Mouse (Mus musculus): ENCODE results near the gene Gtf2i. TPM values are rescaled to one million over a fixed set of nuclear protein-coding genes. Genes with fewer than 3 reads are reported as not detected.
A peak's percentile ranks its signal among the peaks of the same experiment; 100 is the strongest.
"Not testable (repeated sequence)": the region's sequence is repeated elsewhere in the genome, so short reads cannot be mapped to it uniquely, and the experiment has no call there.

The Gtf2i gene
- total RNA-seq (2014; fragmentation: Nextera tagmentation) (176 and 183 TPM in 2 replicates), total RNA-seq (2017) (53.0 and 55.7 TPM in 2 replicates), polyA plus RNA-seq (2012) (220 and 291 TPM in 2 replicates)

DNA sequence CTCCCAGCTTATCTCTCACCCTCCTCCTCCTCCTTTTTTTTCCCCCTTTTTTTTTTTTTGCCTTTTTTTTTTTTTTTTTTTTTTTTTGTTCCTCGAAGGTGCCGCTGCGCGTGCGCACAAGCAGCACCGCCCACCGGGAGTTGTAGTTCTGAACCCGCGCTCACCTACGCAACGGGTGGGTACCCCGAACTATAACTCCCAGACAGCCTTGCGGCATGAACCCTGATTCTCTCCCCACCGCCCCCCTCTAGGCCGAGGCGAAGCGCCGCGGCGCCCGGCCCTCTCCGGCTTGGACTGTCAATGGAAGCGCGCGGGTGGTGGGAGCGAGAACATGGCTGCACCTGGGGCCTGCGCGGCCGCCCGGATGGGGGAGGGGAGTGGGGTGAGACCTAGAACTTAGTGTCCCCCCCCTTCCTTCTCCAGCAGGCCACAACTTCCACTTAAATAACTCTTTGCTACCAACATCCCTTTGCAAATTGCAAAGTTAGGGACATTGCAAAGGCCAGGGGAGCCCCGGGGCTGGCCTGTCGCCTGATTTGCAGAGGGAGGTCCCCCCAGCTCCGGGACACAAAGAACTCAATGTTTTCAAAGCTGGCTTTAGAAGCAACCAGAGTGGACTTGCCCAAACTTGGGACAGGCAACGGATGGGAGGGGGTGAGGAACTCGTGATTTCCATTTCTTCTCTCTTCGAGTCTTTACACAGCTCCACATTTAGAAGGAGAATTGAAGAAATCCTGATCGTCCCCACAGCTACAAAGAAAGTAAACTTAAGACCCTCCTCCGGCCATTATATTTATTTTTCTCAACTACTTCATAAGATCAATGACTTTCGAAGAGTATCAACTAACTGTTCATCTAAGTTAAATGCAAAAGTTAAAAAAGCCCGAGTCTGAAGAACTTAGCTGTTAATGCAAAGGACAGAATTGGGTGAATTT is at the start of gene Gtf2i:
Gene Gtf2i, minus strand, starts transcription at position 73 of the 935 bp plus-strand sequence.
- ATAC-seq (ENCODE audit: extremely low read depth, insufficient number of reproducible peaks, low FRiP score, poor library complexity, severe bottlenecking) (peak; percentile 91), DNase-seq (ENCODE audit: low spot score) (peak; percentile 87)
- Histone ChIP-seq H3K9me3 (replicated peaks) (no peaks in the 10 kb centered on the region), H3K4me1 (ENCODE audit: insufficient read depth, low read depth, low read length) (peaks cover 41% of the 10 kb centered on the region), H3K4me3 (ENCODE audit: low read depth, low read length) (peak within 1 kb of the TSS; percentile 94), H3K36me3 (replicated peaks) (peaks cover 26% of the 10 kb centered on the region), H3K27me3 (ENCODE audit: insufficient read depth, low read length) (peaks cover 3% of the 10 kb centered on the region; the same call in 1 of the 2 replicates)
- TF ChIP-seq GATA2 (IDR thresholded peaks at IDR 0.05; ENCODE audit: borderline replicate concordance, low read depth, low read length) (no peak), GATA1 (IDR thresholded peaks at IDR 0.05; ENCODE audit: borderline replicate concordance, low read length) (no peak), CTCF (IDR thresholded peaks at IDR 0.05; ENCODE audit: low read depth, low read length) (no peak), TAL1 (conservative IDR thresholded peaks at IDR 0.05; ENCODE audit: low read depth, low read length) (no peak), POLR2AphosphoS5 (IDR thresholded peaks at IDR 0.05; ENCODE audit: insufficient replicate concordance, low read depth, low read length) (no peak)

- DNase-seq (ENCODE audit: low spot score) (no peak), ATAC-seq (ENCODE audit: extremely low read depth, insufficient number of reproducible peaks, low FRiP score, poor library complexity, severe bottlenecking) (no peak)
- Histone ChIP-seq H3K36me3 (replicated peaks) (no peaks in the 10 kb centered on the region), H3K27me3 (ENCODE audit: insufficient read depth, low read length) (peaks cover 7% of the 10 kb centered on the region), H3K4me3 (ENCODE audit: low read depth, low read length) (no peak overlapping the region), H3K4me1 (ENCODE audit: insufficient read depth, low read depth, low read length) (no peaks in the 10 kb centered on the region), H3K9me3 (replicated peaks) (no peaks in the 10 kb centered on the region)
- TF ChIP-seq TAL1 (conservative IDR thresholded peaks at IDR 0.05; ENCODE audit: low read depth, low read length), result no peak
- TF ChIP-seq GATA2 (IDR thresholded peaks at IDR 0.05; ENCODE audit: borderline replicate concordance, low read depth, low read length), result no peak
- TF ChIP-seq GATA1 (IDR thresholded peaks at IDR 0.05; ENCODE audit: borderline replicate concordance, low read length), result no peak
- TF ChIP-seq POLR2AphosphoS5 (IDR thresholded peaks at IDR 0.05; ENCODE audit: insufficient replicate concordance, low read depth, low read length), result no peak
- no peak for TF ChIP-seq CTCF (IDR thresholded peaks at IDR 0.05; ENCODE audit: low read depth, low read length)
Measured at GRCm38 (mm10) chr5:134359101-134359500, 44.5 kb upstream of the Gtf2i start.

DNA sequence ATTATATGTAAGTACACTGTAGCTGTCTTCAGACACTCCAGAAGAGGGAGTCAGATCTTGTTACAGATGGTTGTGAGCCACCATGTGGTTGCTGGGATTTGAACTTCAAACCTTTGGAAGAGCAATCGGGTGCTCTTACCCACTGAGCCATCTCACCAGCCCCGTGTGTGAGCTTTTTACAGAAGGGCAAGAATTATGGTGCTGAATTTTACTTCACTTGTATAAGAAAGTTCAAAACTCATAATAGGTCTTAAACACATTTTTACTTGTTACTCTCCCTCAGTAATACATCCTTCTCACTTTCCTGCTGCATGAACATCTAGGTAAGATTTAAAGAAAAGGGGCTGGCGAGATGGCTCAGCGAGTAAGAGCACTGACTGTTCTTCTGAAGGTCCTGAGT is 40.8 kb upstream of the Gtf2i start:
- Histone ChIP-seq H3K27me3 (ENCODE audit: insufficient read depth, low read length) (peaks cover 11% of the 10 kb centered on the region), H3K4me1 (ENCODE audit: insufficient read depth, low read depth, low read length) (peaks cover 11% of the 10 kb centered on the region)
- not testable (repeated sequence) for ATAC-seq (ENCODE audit: extremely low read depth, insufficient number of reproducible peaks, low FRiP score, poor library complexity, severe bottlenecking); H3K36me3 ChIP-seq (replicated peaks); H3K4me3 ChIP-seq (ENCODE audit: low read depth, low read length); H3K9me3 ChIP-seq (replicated peaks); DNase-seq (ENCODE audit: low spot score)

- Histone ChIP-seq H3K4me1 (ENCODE audit: insufficient read depth, low read depth, low read length) (peaks cover 18% of the 10 kb centered on the region), H3K36me3 (replicated peaks) (no peaks in the 10 kb centered on the region), H3K4me3 (ENCODE audit: low read depth, low read length) (no peak overlapping the region), H3K27me3 (ENCODE audit: insufficient read depth, low read length) (peaks cover 21% of the 10 kb centered on the region), H3K9me3 (replicated peaks) (no peaks in the 10 kb centered on the region)
- no peak for DNase-seq (ENCODE audit: low spot score)
- ATAC-seq (ENCODE audit: extremely low read depth, insufficient number of reproducible peaks, low FRiP score, poor library complexity, severe bottlenecking), result no peak
- TF ChIP-seq GATA2 (IDR thresholded peaks at IDR 0.05; ENCODE audit: borderline replicate concordance, low read depth, low read length) (no peak), GATA1 (IDR thresholded peaks at IDR 0.05; ENCODE audit: borderline replicate concordance, low read length) (no peak), TAL1 (conservative IDR thresholded peaks at IDR 0.05; ENCODE audit: low read depth, low read length) (no peak), CTCF (IDR thresholded peaks at IDR 0.05; ENCODE audit: low read depth, low read length) (no peak), POLR2AphosphoS5 (IDR thresholded peaks at IDR 0.05; ENCODE audit: insufficient replicate concordance, low read depth, low read length) (no peak)
Measured at GRCm38 (mm10) chr5:134353117-134353516, 38.6 kb upstream of the Gtf2i start.

DNA sequence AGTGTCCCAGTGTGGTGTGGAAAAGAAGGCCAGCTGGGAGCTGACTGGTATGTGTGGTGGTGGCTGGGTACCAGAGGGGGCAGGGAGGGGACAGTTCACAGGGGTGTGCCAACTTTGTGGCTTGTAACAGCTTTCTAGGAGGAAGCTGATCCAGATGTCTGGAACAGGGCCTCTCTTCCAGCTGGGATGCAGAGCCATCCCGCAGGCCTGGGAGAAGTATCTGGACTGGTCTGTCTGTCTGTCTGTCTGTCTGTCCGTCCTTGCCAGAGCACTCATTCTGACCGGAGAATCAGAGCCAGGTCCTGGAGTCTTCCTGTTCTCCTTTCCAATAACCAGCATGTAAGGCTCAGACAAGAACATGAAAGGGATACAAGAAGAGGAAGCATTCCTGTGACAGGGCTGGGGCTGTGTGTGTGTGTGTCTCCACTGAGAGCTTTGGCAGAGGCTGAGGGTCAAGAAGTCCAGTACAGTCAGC is 38.0 kb upstream of the Gtf2i start:
- no peak overlapping the region for H3K4me3 ChIP-seq (ENCODE audit: low read depth, low read length)
- no peak for TF ChIP-seq POLR2AphosphoS5 (IDR thresholded peaks at IDR 0.05; ENCODE audit: insufficient replicate concordance, low read depth, low read length)
- no peak for TF ChIP-seq TAL1 (conservative IDR thresholded peaks at IDR 0.05; ENCODE audit: low read depth, low read length)
- TF ChIP-seq GATA1 (IDR thresholded peaks at IDR 0.05; ENCODE audit: borderline replicate concordance, low read length), result no peak
- no peak for TF ChIP-seq GATA2 (IDR thresholded peaks at IDR 0.05; ENCODE audit: borderline replicate concordance, low read depth, low read length)
- no peak for TF ChIP-seq CTCF (IDR thresholded peaks at IDR 0.05; ENCODE audit: low read depth, low read length)
- H3K4me1 ChIP-seq (ENCODE audit: insufficient read depth, low read depth, low read length), result peaks cover 18% of the 10 kb centered on the region
- no peak for DNase-seq (ENCODE audit: low spot score)
- H3K36me3 ChIP-seq (replicated peaks), result no peaks in the 10 kb centered on the region
- no peaks in the 10 kb centered on the region for H3K9me3 ChIP-seq (replicated peaks)
- no peak for ATAC-seq (ENCODE audit: extremely low read depth, insufficient number of reproducible peaks, low FRiP score, poor library complexity, severe bottlenecking)
- H3K27me3 ChIP-seq (ENCODE audit: insufficient read depth, low read length), result peaks cover 21% of the 10 kb centered on the region

DNA sequence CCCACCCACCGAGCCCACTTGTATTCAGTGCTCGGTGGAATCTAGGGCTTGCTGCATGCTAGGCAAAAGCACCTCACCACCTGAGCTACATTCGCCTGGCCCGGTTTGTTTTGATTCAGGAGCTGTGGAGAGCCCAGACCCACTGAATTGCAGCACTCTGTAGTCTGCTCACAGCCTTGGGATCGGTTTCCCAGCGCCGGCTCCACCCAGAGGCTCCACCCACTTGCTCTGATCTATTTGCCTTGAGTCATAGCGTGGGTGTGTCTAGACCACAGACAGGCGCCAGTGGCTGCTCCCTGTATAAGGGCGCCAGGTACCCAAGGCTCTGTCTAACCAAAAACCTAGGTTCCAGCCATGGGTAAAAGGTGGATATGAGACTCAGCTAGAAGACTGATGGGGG is 36.1 kb upstream of the Gtf2i start:
- Histone ChIP-seq H3K4me1 (ENCODE audit: insufficient read depth, low read depth, low read length) (peaks cover 18% of the 10 kb centered on the region), H3K9me3 (replicated peaks) (no peaks in the 10 kb centered on the region), H3K4me3 (ENCODE audit: low read depth, low read length) (peak overlapping the region; percentile 31; the same call in 1 of the 2 replicates), H3K36me3 (replicated peaks) (no peaks in the 10 kb centered on the region), H3K27me3 (ENCODE audit: insufficient read depth, low read length) (peaks cover 21% of the 10 kb centered on the region)
- DNase-seq (ENCODE audit: low spot score) (peak; percentile 80), ATAC-seq (ENCODE audit: extremely low read depth, insufficient number of reproducible peaks, low FRiP score, poor library complexity, severe bottlenecking) (peak; percentile 100)
- TF ChIP-seq TAL1 (conservative IDR thresholded peaks at IDR 0.05; ENCODE audit: low read depth, low read length) (no peak), CTCF (IDR thresholded peaks at IDR 0.05; ENCODE audit: low read depth, low read length) (no peak), POLR2AphosphoS5 (IDR thresholded peaks at IDR 0.05; ENCODE audit: insufficient replicate concordance, low read depth, low read length) (no peak), GATA1 (IDR thresholded peaks at IDR 0.05; ENCODE audit: borderline replicate concordance, low read length) (no peak), GATA2 (IDR thresholded peaks at IDR 0.05; ENCODE audit: borderline replicate concordance, low read depth, low read length) (no peak)
